Mouse (Mus musculus) intestine, embryonic 14.5 days (tissue): ENCODE results near the gene Usp37. TPM values are rescaled to one million over a fixed set of nuclear protein-coding genes. Genes with fewer than 3 reads are reported as not detected.
"Not testable (repeated sequence)": the region's sequence is repeated elsewhere in the genome, so short reads cannot be mapped to it uniquely, and the experiment has no call there.

Experiments used
- ATAC-seq: fragments of 200-750 bp; cut with Nextera tagmentation; replicated peaks from 2 replicates; pipeline ENCODE4 v1.8.0; 2017; ENCODE audit warnings: low read depth, moderate number of reproducible peaks, moderate TSS enrichment, moderate library complexity; ENCODE audit not compliant: low FRiP score, low TSS enrichment
- DNase-seq: peaks from one replicate; pipeline ENCODE4 v3.0.0-alpha.2; 2018; ENCODE audit warnings: low spot score
- H3K27ac ChIP-seq: fragments of 300-500 bp; sonication (generic); 2 replicates; pipeline ENCODE4 v1.5.1; 2014; ENCODE audit warnings: low read depth, mild to moderate bottlenecking, control low read depth
- H3K27me3 ChIP-seq: fragments of 300-500 bp; sonication (generic); replicated peaks from 2 replicates; pipeline ENCODE4 v1.6.1; 2014; ENCODE audit warnings: low read length, control low read depth; ENCODE audit not compliant: control insufficient read depth, insufficient read depth
- H3K36me3 ChIP-seq: fragments of 300-500 bp; sonication (generic); 2 replicates; pipeline ENCODE4 v1.6.1; 2014; ENCODE audit warnings: low read length, control low read depth; ENCODE audit not compliant: control insufficient read depth, insufficient read depth
- H3K4me1 ChIP-seq: fragments of 300-500 bp; sonication (generic); replicated peaks from 2 replicates; pipeline ENCODE4 v1.6.1; 2014; ENCODE audit warnings: low read length, control low read depth, mixed read lengths; ENCODE audit not compliant: control insufficient read depth, insufficient read depth
- H3K4me2 ChIP-seq: fragments of 300-500 bp; sonication (generic); 2 replicates; pipeline ENCODE4 v1.6.1; 2014; ENCODE audit warnings: low read length
- H3K4me3 ChIP-seq: fragments of 300-500 bp; sonication (generic); 2 replicates; pipeline ENCODE4 v1.5.1; 2014; ENCODE audit warnings: low read depth, low read length, control low read depth, mixed read lengths
- H3K9ac ChIP-seq: fragments of 300-500 bp; sonication (generic); 2 replicates; pipeline ENCODE4 v1.6.1; 2014; ENCODE audit warnings: mild to moderate bottlenecking, low read length
- H3K9me3 ChIP-seq: fragments of 300-500 bp; sonication (generic); 2 replicates; pipeline ENCODE4 v1.6.1; 2016; ENCODE audit warnings: low read length, control low read depth; ENCODE audit not compliant: control insufficient read depth
- WGBS: fragments of 180-500 bp; shearing (Covaris S2); extraction: QIAGEN DNeasy Blood & Tissue Kit; methylation state at CpG from one replicate; pipeline ENCODE4 v1.1.7; 2014; 5-methylcytosine and 5-hydroxymethylcytosine counted together
- polyA plus RNA-seq: library from polyadenylated mRNA; unstranded; fragments of >200 nt; fragmentation: Nextera tagmentation; extraction: Ambion mirVana; gene quantifications from 2 replicates; pipeline ENCODE4 v1.2.1, GENCODE M21; 2014

Gene Usp37
- polyA plus RNA-seq, 1 experiment from 2014 or later, result 34.8 TPM

- Histone ChIP-seq H3K36me3 (peaks cover 22% of the 10 kb centered on the region), H3K4me1 (peaks cover 13% of the 10 kb centered on the region), H3K27ac (peak overlapping the region; percentile 91), H3K27me3 (no peaks in the 10 kb centered on the region), H3K4me3 (peak overlapping the region; percentile 38), H3K9ac (peak overlapping the region; percentile 58), H3K4me2 (peak overlapping the region; percentile 94), H3K9me3 (no peaks in the 10 kb centered on the region)
- 0% methylated on average over 40 of the region's 41 CpGs for WGBS
- ATAC-seq (peak; percentile 91), DNase-seq (peak; percentile 96)
These were observed 146.7 kb downstream of the Usp37 start for GRCm38 (mm10) chr1:74397268-74397918.

GRCm38 (mm10) chr1:74396456-74397222, 147.4 kb downstream of the Usp37 start:
- Histone ChIP-seq H3K4me1 (peaks cover 13% of the 10 kb centered on the region), H3K27ac (peak overlapping the region; percentile 91; the same call in 1 of the 2 replicates), H3K4me3 (peak overlapping the region; percentile 38), H3K4me2 (peak overlapping the region; percentile 94), H3K36me3 (peaks cover 22% of the 10 kb centered on the region)
- WGBS, result 7% methylated on average over 11 of the region's 12 CpGs
- not testable (repeated sequence) for H3K9ac ChIP-seq, ATAC-seq, H3K27me3 ChIP-seq, H3K9me3 ChIP-seq, DNase-seq

GRCm38 (mm10) chr1:74395290-74395689, 148.8 kb downstream of the Usp37 start:
- no peak overlapping the region for H3K4me3 ChIP-seq
- no peak overlapping the region for H3K9ac ChIP-seq
- no peaks in the 10 kb centered on the region for H3K9me3 ChIP-seq
- H3K27me3 ChIP-seq, result no peaks in the 10 kb centered on the region
- no peak overlapping the region for H3K27ac ChIP-seq
- peaks cover 22% of the 10 kb centered on the region for H3K36me3 ChIP-seq
- ATAC-seq (no peak), DNase-seq (no peak)
- no peak overlapping the region for H3K4me2 ChIP-seq
- peaks cover 20% of the 10 kb centered on the region for H3K4me1 ChIP-seq
- 85% methylated on average over 12 of the region's 13 CpGs for WGBS

GRCm38 (mm10) chr1:74394858-74395257, 149.2 kb downstream of the Usp37 start:
- 94% methylated on average over 15 of the region's 15 CpGs for WGBS
- Histone ChIP-seq H3K27ac (no peak overlapping the region), H3K36me3 (peaks cover 22% of the 10 kb centered on the region), H3K4me3 (no peak overlapping the region), H3K4me1 (peaks cover 23% of the 10 kb centered on the region), H3K9ac (no peak overlapping the region), H3K9me3 (no peaks in the 10 kb centered on the region), H3K4me2 (no peak overlapping the region), H3K27me3 (no peaks in the 10 kb centered on the region)
- no peak for ATAC-seq
- DNase-seq, result no peak

GRCm38 (mm10) chr1:74394311-74394710, 149.8 kb downstream of the Usp37 start:
- Histone ChIP-seq H3K4me1 (peaks cover 27% of the 10 kb centered on the region), H3K27ac (no peak overlapping the region), H3K9ac (no peak overlapping the region), H3K27me3 (no peaks in the 10 kb centered on the region), H3K36me3 (peaks cover 22% of the 10 kb centered on the region), H3K4me3 (no peak overlapping the region), H3K9me3 (no peaks in the 10 kb centered on the region), H3K4me2 (no peak overlapping the region)
- DNase-seq, result no peak
- WGBS, result 92% methylated on average over 9 of the region's 9 CpGs
- ATAC-seq, result no peak

GRCm38 (mm10) chr1:74393697-74394096, 150.4 kb downstream of the Usp37 start:
- Histone ChIP-seq H3K36me3 (peaks cover 22% of the 10 kb centered on the region), H3K4me2 (0 out of 2 replicates have a peak overlapping the region, but pooled peaks have one; percentile 97), H3K4me3 (no peak overlapping the region), H3K9ac (no peak overlapping the region; the same call in 1 of the 2 replicates), H3K9me3 (no peaks in the 10 kb centered on the region), H3K4me1 (peaks cover 27% of the 10 kb centered on the region), H3K27ac (no peak overlapping the region), H3K27me3 (no peaks in the 10 kb centered on the region)
- ATAC-seq, result no peak
- WGBS, result 80% methylated on average over 9 of the region's 9 CpGs
- DNase-seq, result no peak

GRCm38 (mm10) chr1:74393010-74393409, 151.1 kb downstream of the Usp37 start:
- H3K4me1 ChIP-seq, result peaks cover 27% of the 10 kb centered on the region
- H3K4me3 ChIP-seq, result peak overlapping the region; percentile 85
- 39% methylated on average over 7 of the region's 7 CpGs for WGBS
- H3K27ac ChIP-seq, result peak overlapping the region; percentile 99; the same call in 1 of the 2 replicates
- H3K9ac ChIP-seq, result peak overlapping the region; percentile 99
- peaks cover 22% of the 10 kb centered on the region for H3K36me3 ChIP-seq
- H3K27me3 ChIP-seq, result no peaks in the 10 kb centered on the region
- peak overlapping the region; percentile 97 for H3K4me2 ChIP-seq
- ATAC-seq (no peak), DNase-seq (no peak)
- H3K9me3 ChIP-seq, result no peaks in the 10 kb centered on the region

GRCm38 (mm10) chr1:74392446-74392994, 151.6 kb downstream of the Usp37 start:
- Histone ChIP-seq H3K27ac (peak overlapping the region; percentile 99), H3K4me1 (peaks cover 24% of the 10 kb centered on the region), H3K4me2 (peak overlapping the region; percentile 97), H3K4me3 (peak overlapping the region; percentile 85), H3K27me3 (no peaks in the 10 kb centered on the region), H3K36me3 (peaks cover 22% of the 10 kb centered on the region), H3K9me3 (no peaks in the 10 kb centered on the region), H3K9ac (peak overlapping the region; percentile 99)
- DNase-seq, result no peak
- ATAC-seq, result peak; percentile 22
- WGBS, result 1% methylated on average over 16 of the region's 16 CpGs
